Mouse (Mus musculus) adrenal gland, postnatal 10 days (tissue): ENCODE results near the gene Dennd4c. TPM values are rescaled to one million over a fixed set of nuclear protein-coding genes. Genes with fewer than 3 reads are reported as not detected.

Experiments used
- DNase-seq: peaks from one replicate; pipeline ENCODE4 v3.0.0; 2021; ENCODE audit warnings: mixed read lengths
- long read RNA-seq, 2 experiments: library from polyadenylated mRNA; stranded (forward); transcript quantifications; one replicate each; pipeline ENCODE4 v2.0.0; 2021
- total RNA-seq, 2 experiments: library from RNA; stranded (reverse); gene quantifications; 2 replicates each; pipeline ENCODE4 v1.2.3; 2021

Gene Dennd4c
- total RNA-seq = 10 to 100 TPM; 32.7 to 39.9 TPM
- long read RNA-seq, experiment 1, partial matches to known transcripts = 2 of 4 reads
- long read RNA-seq, experiment 1, other reads (novel, unspliced or antisense) = 2 of 4 reads
- long read RNA-seq, experiment 2, partial matches to known transcripts = 2 of 6 reads
- long read RNA-seq, experiment 2, other reads (novel, unspliced or antisense) = 4 of 6 reads

GRCm38 (mm10) chr4:86748336-86749291, at the start of gene Dennd4c:
TSS of gene Dennd4c (plus strand) at chr4:86748555.
- peak; percentile 99 for DNase-seq

- no peak for DNase-seq
Observed at GRCm38 (mm10) chr4:86699161-86699865, 49.0 kb upstream of the Dennd4c start.

- no peak for DNase-seq
Observed at GRCm38 (mm10) chr4:86708801-86709200, 39.6 kb upstream of the Dennd4c start.

GRCm38 (mm10) chr4:86710034-86710650, 38.2 kb upstream of the Dennd4c start:
- DNase-seq = no peak

- DNase-seq = no peak
Observed at GRCm38 (mm10) chr4:86710666-86711215, 37.6 kb upstream of the Dennd4c start.

GRCm38 (mm10) chr4:86712751-86713195, 35.6 kb upstream of the Dennd4c start:
- DNase-seq = peak; percentile 64

GRCm38 (mm10) chr4:86713518-86713917, 34.8 kb upstream of the Dennd4c start:
- DNase-seq = no peak

GRCm38 (mm10) chr4:86715341-86715740, 33.0 kb upstream of the Dennd4c start:
- peak; percentile 51 for DNase-seq

GRCm38 (mm10) chr4:86717176-86717575, 31.2 kb upstream of the Dennd4c start:
- peak; percentile 25 for DNase-seq

- DNase-seq = no peak
Observed at GRCm38 (mm10) chr4:86718878-86719577, 29.3 kb upstream of the Dennd4c start.

GRCm38 (mm10) chr4:86721856-86722358, 26.4 kb upstream of the Dennd4c start:
- no peak for DNase-seq

GRCm38 (mm10) chr4:86725175-86725574, 23.2 kb upstream of the Dennd4c start:
- DNase-seq = peak; percentile 41

- DNase-seq = no peak
Observed at GRCm38 (mm10) chr4:86726141-86726540, 22.2 kb upstream of the Dennd4c start.

- no peak for DNase-seq
Observed at GRCm38 (mm10) chr4:86729829-86730228, 18.5 kb upstream of the Dennd4c start.

- no peak for DNase-seq
Observed at GRCm38 (mm10) chr4:86734088-86734841, 14.1 kb upstream of the Dennd4c start.

GRCm38 (mm10) chr4:86739308-86739993, 8.9 kb upstream of the Dennd4c start:
- DNase-seq = no peak

- DNase-seq = peak; percentile 32
Observed at GRCm38 (mm10) chr4:86749361-86749841, 1.0 kb downstream of the Dennd4c start.

GRCm38 (mm10) chr4:86750346-86750945, 2.1 kb downstream of the Dennd4c start:
- no peak for DNase-seq

GRCm38 (mm10) chr4:86764307-86764706, 16.0 kb downstream of the Dennd4c start:
- DNase-seq = no peak
